In the genomic region with DNA sequence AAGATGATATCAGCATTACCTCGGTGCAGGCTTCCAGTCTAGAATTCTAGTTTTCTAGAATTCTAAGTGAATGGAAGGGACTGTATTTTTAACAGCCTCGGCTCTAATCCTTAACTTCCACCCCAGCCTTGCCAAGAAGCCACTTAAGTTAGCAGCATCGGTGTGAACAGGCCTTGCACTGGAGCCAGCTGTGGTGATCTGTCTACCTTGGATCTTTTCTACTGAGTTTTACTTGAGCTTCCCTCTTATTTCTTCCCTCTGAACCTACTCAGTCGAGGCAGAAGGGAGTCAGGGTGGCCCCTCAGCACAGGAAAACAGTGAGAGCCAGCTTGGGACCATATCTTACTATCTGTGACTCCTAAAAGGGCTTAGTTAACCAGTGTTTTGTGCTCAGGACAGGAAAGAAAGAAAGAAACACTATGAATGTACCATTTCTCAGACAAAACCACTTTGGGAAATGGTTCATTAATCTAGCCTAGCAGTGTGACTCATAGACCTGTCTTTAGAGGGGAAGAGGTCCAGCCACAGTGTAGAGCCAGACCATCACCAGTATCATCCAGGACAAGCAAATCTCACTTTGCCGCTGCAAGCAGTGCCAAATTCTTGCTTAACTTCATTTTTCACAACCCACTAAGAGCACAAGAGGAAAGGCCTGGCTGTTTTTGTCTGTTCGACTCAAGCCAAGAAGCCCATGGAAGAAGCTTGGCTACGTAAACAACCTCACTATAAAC, we compare ENCODE assay signal across 8 mouse cellular contexts.
DNase-seq lines count a peak whose midpoint lies in the region; ATAC-seq lines count a peak whose summit lies in the region.

No protein-coding gene starts in this region.

- H3K4me1 ChIP-seq in lung, embryonic 15.5 days = peaks cover 26% of the 10 kb centered on the region; the same call in 1 of the 2 replicates
- no peaks in the 10 kb centered on the region for H3K4me1 ChIP-seq in hindbrain, embryonic 12.5 days

- 58% methylated on average over 7 of the region's 7 CpGs for WGBS in lung, embryonic 15.5 days
- WGBS in hindbrain, embryonic 12.5 days = 94% methylated on average over 7 of the region's 7 CpGs

- H3K9ac ChIP-seq in lung, embryonic 15.5 days = no peak overlapping the region
- no peak overlapping the region for H3K9ac ChIP-seq in hindbrain, embryonic 12.5 days

- peak; percentile 64; the same call in 1 of the 2 replicates for ATAC-seq in lung, embryonic 15.5 days (ENCODE audit: borderline replicate concordance, extremely low read depth, low FRiP score, low TSS enrichment)
- ATAC-seq in hindbrain, embryonic 12.5 days (ENCODE audit: low FRiP score) = no peak

- DNase-seq in gastrocnemius, postnatal 14 days = peak; percentile 30
- no peak for DNase-seq in gastrocnemius, postnatal 10 days
- DNase-seq in urinary bladder, postnatal 14 days (ENCODE audit: low spot score) = peak; percentile 28
- no peak for DNase-seq in urinary bladder, adult 2 months (ENCODE audit: low spot score)
- DNase-seq in natural killer cell, adult 2 months (ENCODE audit: low spot score in 2 of 2) = no peak
- DNase-seq in left cerebral cortex, postnatal 14 days (ENCODE audit: low spot score in 2 of 2) = no peak

- intact Hi-C loops in gastrocnemius, postnatal 14 days (cut with DNase I; ENCODE audit: low total_unique reads) = no loop called here
- intact Hi-C loops in left cerebral cortex, postnatal 14 days (cut with DNase I) = no loop called here

- no peak overlapping the region for H3K4me2 ChIP-seq in lung, embryonic 15.5 days
- H3K4me2 ChIP-seq in hindbrain, embryonic 12.5 days (replicated peaks) = no peak overlapping the region

- H3K9me3 ChIP-seq in lung, embryonic 15.5 days = no peaks in the 10 kb centered on the region
- no peaks in the 10 kb centered on the region for H3K9me3 ChIP-seq in hindbrain, embryonic 12.5 days (replicated peaks)

- no peaks in the 10 kb centered on the region for H3K27me3 ChIP-seq in lung, embryonic 15.5 days
- H3K27me3 ChIP-seq in hindbrain, embryonic 12.5 days = no peaks in the 10 kb centered on the region

- no peak overlapping the region for H3K4me3 ChIP-seq in lung, embryonic 15.5 days
- H3K4me3 ChIP-seq in hindbrain, embryonic 12.5 days = no peak overlapping the region

- peak overlapping the region; percentile 31 for H3K27ac ChIP-seq in lung, embryonic 15.5 days
- H3K27ac ChIP-seq in hindbrain, embryonic 12.5 days = no peak overlapping the region

- no peaks in the 10 kb centered on the region for H3K36me3 ChIP-seq in lung, embryonic 15.5 days
- H3K36me3 ChIP-seq in hindbrain, embryonic 12.5 days = no peaks in the 10 kb centered on the region

Comparison
In these comparisons a context has a peak if more than half of its experiments do, and no peak if none do; other contexts are left out.
1. DNase-seq: peak in gastrocnemius, postnatal 14 days (single experiment) and urinary bladder, postnatal 14 days (single experiment); none in gastrocnemius, postnatal 10 days (single experiment), urinary bladder, adult 2 months (single experiment), natural killer cell, adult 2 months (0 of 2) and left cerebral cortex, postnatal 14 days (0 of 2).